31 mouse cellular contexts compared by ENCODE assay signal in genomic region chr12:37142080-37142703, GRCm38 (mm10). TPM values are rescaled to one million over a fixed set of nuclear protein-coding genes. Genes with fewer than 3 reads are reported as not detected.
DNase-seq lines count a peak whose midpoint lies in the region; ATAC-seq and TF ChIP-seq lines count a peak whose summit lies in the region.
"Had no signal": no experiment of that assay in that cellular context is flagged by ENCODE, and none has a peak within 500 bp of the region (broad histone marks: within the 10 kb centered on the region; RNA-seq: fewer than 3 reads in every experiment).

No protein-coding gene starts in this region.

- peak; percentile 86 for DNase-seq in kidney, postnatal 0 days (ENCODE audit: low spot score)
- DNase-seq in kidney, adult 18-20 months, result no peak
- DNase-seq in Muller cell, postnatal 12 days (ENCODE audit: inconsistent ontology term), result peak; percentile 65
- DNase-seq in embryo, embryonic 11.5 days (ENCODE audit: low read depth, low spot score), result peak; percentile 9
- no peak for DNase-seq in heart, adult 9 months (ENCODE audit: low spot score in 2 of 2)
- DNase-seq: adrenal gland, adult 2 months; cerebellum, adult 9-10 months; cerebellum, postnatal 36 days; forebrain, postnatal 0 days; gastrocnemius, postnatal 10 days; heart, postnatal 14 days; kidney, postnatal 36 days; liver, embryonic 13.5 days; lung, adult 18-20 months; lung, postnatal 10 days; thymus, adult 2 months; thymus, postnatal 36 days had no signal

- no peaks in the 10 kb centered on the region for H3K36me3 ChIP-seq in hindbrain, embryonic 16.5 days (ENCODE audit: control insufficient read depth, insufficient read depth, low read length)
- H3K36me3 ChIP-seq in hindbrain, embryonic 12.5 days, result no peaks in the 10 kb centered on the region
- H3K36me3 ChIP-seq in kidney, postnatal 0 days (ENCODE audit: insufficient read depth, low read length), result no peaks in the 10 kb centered on the region
- H3K36me3 ChIP-seq: embryonic facial prominence, embryonic 12.5 days; forebrain, embryonic 12.5 days; hindbrain, embryonic 10.5 days; liver, embryonic 13.5 days; midbrain, embryonic 10.5 days; midbrain, embryonic 15.5 days; neural tube, embryonic 13.5 days had no signal

- TF ChIP-seq CTCF in kidney, postnatal 0 days (IDR thresholded peaks at IDR 0.05; ENCODE audit: low read depth), result no peak

- ATAC-seq in hindbrain, embryonic 16.5 days, result peak; percentile 71; the same call in 1 of the 2 replicates
- no peak for ATAC-seq in hindbrain, embryonic 12.5 days (ENCODE audit: low FRiP score)
- peak; percentile 80 for ATAC-seq in kidney, postnatal 0 days (replicated peaks; ENCODE audit: low FRiP score, low read depth)
- ATAC-seq: activated CD4-positive, CD25-positive, alpha-beta regulatory T cell, adult 4 months; forebrain, postnatal 0 days; intestine, postnatal 0 days; midbrain, embryonic 15.5 days had no signal

- H3K4me2 ChIP-seq in hindbrain, embryonic 16.5 days (ENCODE audit: low read length), result no peak overlapping the region
- no peak overlapping the region for H3K4me2 ChIP-seq in hindbrain, embryonic 12.5 days (replicated peaks)
- H3K4me2 ChIP-seq in kidney, postnatal 0 days (ENCODE audit: low read length), result no peak overlapping the region
- H3K4me2 ChIP-seq: embryonic facial prominence, embryonic 12.5 days; forebrain, embryonic 12.5 days; liver, embryonic 13.5 days; midbrain, embryonic 15.5 days; neural tube, embryonic 13.5 days had no signal

- H3K27ac ChIP-seq in hindbrain, embryonic 16.5 days (ENCODE audit: low read depth, low read length), result no peak overlapping the region
- no peak overlapping the region for H3K27ac ChIP-seq in hindbrain, embryonic 12.5 days
- no peak overlapping the region for H3K27ac ChIP-seq in kidney, postnatal 0 days
- H3K27ac ChIP-seq: embryonic facial prominence, embryonic 12.5 days; forebrain, embryonic 12.5 days; hindbrain, embryonic 10.5 days; layer of hippocampus, adult 2 months; left cerebral cortex, adult 2 months; liver, embryonic 13.5 days; midbrain, embryonic 10.5 days; midbrain, embryonic 15.5 days; neural tube, embryonic 13.5 days had no signal

- no peaks in the 10 kb centered on the region for H3K9me3 ChIP-seq in hindbrain, embryonic 16.5 days (ENCODE audit: control insufficient read depth, low read length)
- H3K9me3 ChIP-seq in hindbrain, embryonic 12.5 days (replicated peaks), result no peaks in the 10 kb centered on the region
- no peaks in the 10 kb centered on the region for H3K9me3 ChIP-seq in kidney, postnatal 0 days (replicated peaks; ENCODE audit: low read length)
- H3K9me3 ChIP-seq: embryonic facial prominence, embryonic 12.5 days; forebrain, embryonic 12.5 days; hindbrain, embryonic 10.5 days; liver, embryonic 13.5 days; midbrain, embryonic 10.5 days; midbrain, embryonic 15.5 days; neural tube, embryonic 13.5 days had no signal

- no peaks in the 10 kb centered on the region for H3K27me3 ChIP-seq in hindbrain, embryonic 16.5 days (replicated peaks; ENCODE audit: control insufficient read depth, insufficient read depth, low read length)
- no peaks in the 10 kb centered on the region for H3K27me3 ChIP-seq in hindbrain, embryonic 12.5 days
- no peaks in the 10 kb centered on the region for H3K27me3 ChIP-seq in kidney, postnatal 0 days (ENCODE audit: insufficient read depth, low read length)
- H3K27me3 ChIP-seq: embryonic facial prominence, embryonic 12.5 days; forebrain, embryonic 12.5 days; liver, embryonic 13.5 days; midbrain, embryonic 15.5 days; neural tube, embryonic 13.5 days had no signal

- H3K4me1 ChIP-seq in hindbrain, embryonic 16.5 days (ENCODE audit: control insufficient read depth, insufficient read depth, low read depth, low read length), result no peaks in the 10 kb centered on the region
- H3K4me1 ChIP-seq in hindbrain, embryonic 12.5 days, result no peaks in the 10 kb centered on the region
- no peaks in the 10 kb centered on the region for H3K4me1 ChIP-seq in kidney, postnatal 0 days (replicated peaks; ENCODE audit: insufficient read depth, low read length)
- H3K4me1 ChIP-seq: embryonic facial prominence, embryonic 12.5 days; forebrain, embryonic 12.5 days; hindbrain, embryonic 10.5 days; liver, embryonic 13.5 days; midbrain, embryonic 10.5 days; midbrain, embryonic 15.5 days; neural tube, embryonic 13.5 days had no signal

- H3K4me3 ChIP-seq in hindbrain, embryonic 16.5 days (ENCODE audit: low read length), result no peak overlapping the region
- H3K4me3 ChIP-seq in hindbrain, embryonic 12.5 days, result no peak overlapping the region
- no peak overlapping the region for H3K4me3 ChIP-seq in kidney, postnatal 0 days (replicated peaks; ENCODE audit: low read depth, low read length)
- H3K4me3 ChIP-seq: embryonic facial prominence, embryonic 12.5 days; erythroblast, embryonic 14.5 days; forebrain, embryonic 12.5 days; hindbrain, embryonic 10.5 days; layer of hippocampus, adult 2 months; left cerebral cortex, adult 2 months; liver, embryonic 13.5 days; midbrain, embryonic 10.5 days; midbrain, embryonic 15.5 days; myocyte; neural tube, embryonic 13.5 days had no signal

- H3K9ac ChIP-seq in hindbrain, embryonic 16.5 days (ENCODE audit: low read depth, low read length), result no peak overlapping the region
- no peak overlapping the region for H3K9ac ChIP-seq in hindbrain, embryonic 12.5 days
- no peak overlapping the region for H3K9ac ChIP-seq in kidney, postnatal 0 days (ENCODE audit: low read depth, low read length)
- H3K9ac ChIP-seq: embryonic facial prominence, embryonic 12.5 days; forebrain, embryonic 12.5 days; forebrain, postnatal 0 days; liver, embryonic 13.5 days; midbrain, embryonic 15.5 days; neural tube, embryonic 13.5 days had no signal

- 36% methylated on average over 3 of the region's 3 CpGs for WGBS in hindbrain, embryonic 16.5 days
- WGBS in hindbrain, embryonic 12.5 days, result 54% methylated on average over 3 of the region's 3 CpGs
- 9% methylated on average over 3 of the region's 3 CpGs for WGBS in kidney, postnatal 0 days

RNA-seq across cellular contexts. Expression of gene Meox2, which starts 33.9 kb away (rescaled TPM):
- polyA plus RNA-seq in hindbrain, embryonic 16.5 days (2015; fragmentation: Nextera tagmentation; extraction: Ambion mirVana), result 0.51 and 1.6 TPM in 2 replicates
- polyA plus RNA-seq in hindbrain, embryonic 12.5 days (2016; fragmentation: Nextera tagmentation; extraction: Ambion mirVana), result 10.1 and 13.6 TPM in 2 replicates
- polyA plus RNA-seq in kidney, postnatal 0 days (2015; fragmentation: Nextera tagmentation; extraction: Ambion mirVana), result 3.8 and 4.8 TPM in 2 replicates
- polyA plus RNA-seq: activated CD4-positive, CD25-positive, alpha-beta regulatory T cell, adult 4 months; erythroblast, embryonic 14.5 days had no signal

Comparison
In these comparisons a context has a peak if more than half of its experiments do, and no peak if none do; other contexts are left out.
1. DNase-seq: peak in kidney, postnatal 0 days (single experiment), Muller cell, postnatal 12 days (single experiment) and embryo, embryonic 11.5 days (single experiment); none in kidney, adult 18-20 months (single experiment) and heart, adult 9 months (0 of 2).